ENCODE assay signal across 11 mouse cellular contexts in genomic region chr1:64795284-64796040, GRCm38 (mm10). TPM values are rescaled to one million over a fixed set of nuclear protein-coding genes. Genes with fewer than 3 reads are reported as not detected.
A peak's percentile ranks its signal among the peaks of the same experiment; 100 is the strongest.
DNase-seq lines count a peak whose midpoint lies in the region; ATAC-seq and TF ChIP-seq lines count a peak whose summit lies in the region.
"Had no signal": no experiment of that assay in that cellular context is flagged by ENCODE, and none has a peak within 500 bp of the region (broad histone marks: within the 10 kb centered on the region; RNA-seq: fewer than 3 reads in every experiment).

No protein-coding gene starts in this region.

- H3K36me3 ChIP-seq in midbrain, embryonic 16.5 days (ENCODE audit: control insufficient read depth, insufficient read depth, low read length), result peaks cover 10% of the 10 kb centered on the region; the same call in 1 of the 2 replicates
- no peaks in the 10 kb centered on the region for H3K36me3 ChIP-seq in midbrain, embryonic 15.5 days (replicated peaks)
- 0 out of 2 replicates have a peak, but pooled peaks cover 7% of the 10 kb centered on the region for H3K36me3 ChIP-seq in heart, postnatal 0 days (replicated peaks; ENCODE audit: control insufficient read depth, insufficient read depth, low read length)

- no peaks in the 10 kb centered on the region for H3K4me1 ChIP-seq in midbrain, embryonic 16.5 days (ENCODE audit: control insufficient read depth, insufficient read depth, low read length)
- H3K4me1 ChIP-seq in midbrain, embryonic 15.5 days, result peaks cover 4% of the 10 kb centered on the region
- peaks cover 44% of the 10 kb centered on the region for H3K4me1 ChIP-seq in heart, postnatal 0 days (ENCODE audit: control insufficient read depth, insufficient read depth)

- H3K27me3 ChIP-seq in midbrain, embryonic 16.5 days (ENCODE audit: control insufficient read depth, insufficient read depth, low read depth, low read length), result no peaks in the 10 kb centered on the region
- no peaks in the 10 kb centered on the region for H3K27me3 ChIP-seq in midbrain, embryonic 15.5 days (replicated peaks)
- H3K27me3 ChIP-seq in heart, postnatal 0 days (ENCODE audit: control insufficient read depth, insufficient read depth, low read length), result no peaks in the 10 kb centered on the region

- TF ChIP-seq EP300 in heart, postnatal 0 days (IDR thresholded peaks at IDR 0.05; ENCODE audit: low read depth), result no peak

- H3K4me3 ChIP-seq in midbrain, embryonic 16.5 days (ENCODE audit: low read depth, low read length), result no peak overlapping the region
- H3K4me3 ChIP-seq in midbrain, embryonic 15.5 days, result no peak overlapping the region
- H3K4me3 ChIP-seq in heart, postnatal 0 days (ENCODE audit: low read depth, low read length), result no peak overlapping the region
- no peak overlapping the region for H3K4me3 ChIP-seq in layer of hippocampus, adult 2 months
- H3K4me3 ChIP-seq: midbrain, embryonic 10.5 days had no signal

- no peak for DNase-seq in cerebellum, postnatal 4 days (ENCODE audit: low spot score in 2 of 2)
- DNase-seq in heart, postnatal 0 days (ENCODE audit: low spot score), result peak; percentile 54
- peak; percentile 46 for DNase-seq in testis, postnatal 10 days (ENCODE audit: low spot score)
- DNase-seq in right cerebral cortex, postnatal 14 days, result no peak
- no peak for DNase-seq in layer of hippocampus, adult 2 months (ENCODE audit: low spot score in 2 of 2)
- DNase-seq: kidney, postnatal 4 days had no signal

- peak; percentile 79 for ATAC-seq in cerebellum, adult (ENCODE audit: insufficient number of reproducible peaks, low FRiP score, low TSS enrichment)
- peak; percentile 68; the same call in 1 of the 2 replicates for ATAC-seq in midbrain, embryonic 16.5 days
- no peak; the same call in 1 of the 2 replicates for ATAC-seq in midbrain, embryonic 15.5 days (replicated peaks)
- peak; percentile 59 for ATAC-seq in heart, postnatal 0 days (ENCODE audit: insufficient read depth, low read depth)
- ATAC-seq: activated CD4-positive, CD25-positive, alpha-beta regulatory T cell, adult 4 months had no signal

- no peak overlapping the region for H3K9ac ChIP-seq in midbrain, embryonic 16.5 days (ENCODE audit: low read depth, low read length)
- no peak overlapping the region for H3K9ac ChIP-seq in midbrain, embryonic 15.5 days
- no peak overlapping the region for H3K9ac ChIP-seq in heart, postnatal 0 days (replicated peaks; ENCODE audit: low read depth, low read length)

- 65% methylated on average over 8 of the region's 8 CpGs for WGBS in midbrain, embryonic 16.5 days
- WGBS in midbrain, embryonic 15.5 days, result 73% methylated on average over 8 of the region's 8 CpGs
- 54% methylated on average over 8 of the region's 8 CpGs for WGBS in heart, postnatal 0 days

- no peaks in the 10 kb centered on the region for H3K9me3 ChIP-seq in midbrain, embryonic 16.5 days (replicated peaks; ENCODE audit: control insufficient read depth, low read length, poor library complexity, severe bottlenecking)
- no peaks in the 10 kb centered on the region for H3K9me3 ChIP-seq in midbrain, embryonic 15.5 days
- H3K9me3 ChIP-seq in heart, postnatal 0 days (replicated peaks; ENCODE audit: control insufficient read depth, low read length), result no peaks in the 10 kb centered on the region
- H3K9me3 ChIP-seq: midbrain, embryonic 10.5 days had no signal

- no peak overlapping the region for H3K27ac ChIP-seq in midbrain, embryonic 16.5 days (ENCODE audit: low read length)
- H3K27ac ChIP-seq in midbrain, embryonic 15.5 days, result no peak overlapping the region
- peak overlapping the region; percentile 57 for H3K27ac ChIP-seq in heart, postnatal 0 days (ENCODE audit: low read depth)
- H3K27ac ChIP-seq in layer of hippocampus, adult 2 months, result no peak overlapping the region
- H3K27ac ChIP-seq: midbrain, embryonic 10.5 days had no signal

- H3K4me2 ChIP-seq in midbrain, embryonic 16.5 days (ENCODE audit: low read length), result no peak overlapping the region
- H3K4me2 ChIP-seq in midbrain, embryonic 15.5 days, result no peak overlapping the region
- H3K4me2 ChIP-seq in heart, postnatal 0 days (ENCODE audit: low read depth, low read length), result no peak overlapping the region

- TF ChIP-seq CTCF in heart, postnatal 0 days (IDR thresholded peaks at IDR 0.05; ENCODE audit: low read depth), result no peak
- no peak for TF ChIP-seq CTCF in layer of hippocampus, adult 2 months (conservative IDR thresholded peaks at IDR 0.05)

RNA-seq across cellular contexts. Expression of gene Fzd5, which starts 57.9 kb away (rescaled TPM):
- 0.58 and 0.62 TPM in 2 replicates for polyA plus RNA-seq in midbrain, embryonic 16.5 days (2015; fragmentation: Nextera tagmentation; extraction: Ambion mirVana)
- polyA plus RNA-seq in midbrain, embryonic 15.5 days (2015; fragmentation: Nextera tagmentation; extraction: Ambion mirVana), result 0.45 and 0.50 TPM in 2 replicates
- 6.0 and 17.9 TPM in 2 replicates for total RNA-seq in heart, postnatal 0 days (2014; rRNA removed; ENCODE audit: low replicate concordance)
- polyA plus RNA-seq in heart, postnatal 0 days (2015; fragmentation: Nextera tagmentation; extraction: Ambion mirVana), result 1.3 and 1.4 TPM in 2 replicates
- 1 to 10 TPM in 1 of 2 experiments, under 1 TPM in 1; 0.93 to 1.3 TPM for total RNA-seq in layer of hippocampus, adult 2 months (2021)

Comparison
In these comparisons a context has a peak if more than half of its experiments do, and no peak if none do; other contexts are left out.
1. DNase-seq: peak in heart, postnatal 0 days (single experiment) and testis, postnatal 10 days (single experiment); none in cerebellum, postnatal 4 days (0 of 2), right cerebral cortex, postnatal 14 days (single experiment) and layer of hippocampus, adult 2 months (0 of 2).